1 mouse cellular context compared by ENCODE assay signal in genomic region chr12:85305247-85305892, GRCm38 (mm10).
TF ChIP-seq lines count a peak whose summit lies in the region.

No protein-coding gene starts in this region.

TF ChIP-seq in MEL, 35 proteins besides CTCF, POLR2A, EP300 and RAD21 (continued from another document):
- TF ChIP-seq MEF2A (IDR thresholded peaks at IDR 0.05; ENCODE audit: extremely low read depth, insufficient replicate concordance, low read depth, low read length, poor library complexity, severe bottlenecking) (no peak), ZC3H11A (IDR thresholded peaks at IDR 0.05; ENCODE audit: low read depth, low read length) (peak; percentile 87), E2F4 (IDR thresholded peaks at IDR 0.05; ENCODE audit: borderline replicate concordance, low read depth, low read length) (no peak), KAT2A (conservative IDR thresholded peaks at IDR 0.05; ENCODE audit: low read depth, low read length) (no peak), NRF1 (IDR thresholded peaks at IDR 0.05; ENCODE audit: insufficient read depth, low read depth, low read length, poor library complexity, severe bottlenecking) (no peak), SMC3 (IDR thresholded peaks at IDR 0.05; ENCODE audit: low read depth, low read length) (peak; percentile 94), POLR2AphosphoS2 (IDR thresholded peaks at IDR 0.05; ENCODE audit: low read length) (no peak), MAX (IDR thresholded peaks at IDR 0.05; ENCODE audit: low read length) (no peak), CHD1 (IDR thresholded peaks at IDR 0.05; ENCODE audit: low read depth, low read length) (no peak), ZNF384 (IDR thresholded peaks at IDR 0.05; ENCODE audit: low read depth, low read length) (no peak), BHLHE40 (IDR thresholded peaks at IDR 0.05; ENCODE audit: borderline replicate concordance, low read depth, low read length) (no peak), ELF1 (IDR thresholded peaks at IDR 0.05; ENCODE audit: low read depth, low read length) (no peak), SIN3A (IDR thresholded peaks at IDR 0.05; ENCODE audit: low read length) (peak; percentile 38; the same call in 1 of the 2 replicates), RCOR1 (IDR thresholded peaks at IDR 0.05; ENCODE audit: low read depth, low read length) (no peak), MAFK (IDR thresholded peaks at IDR 0.05; ENCODE audit: borderline replicate concordance, low read depth, low read length) (no peak), MAZ (IDR thresholded peaks at IDR 0.05; ENCODE audit: low read depth, low read length) (no peak), MYC (IDR thresholded peaks at IDR 0.05; ENCODE audit: low read depth, low read length) (0 out of 2 replicates have a peak, but pooled peaks have one; percentile 28)
TF ChIP-seq in MEL: peak in this region for 5.
